Mouse (Mus musculus) layer of hippocampus, postnatal 10 days (tissue): ENCODE data around the gene Acbd6. TPM values are rescaled to one million over a fixed set of nuclear protein-coding genes. Genes with fewer than 3 reads are reported as not detected.

Source experiments
- DNase-seq, 2 experiments: peaks; one replicate each; pipeline ENCODE4 v3.0.0; 2021; ENCODE audit warnings: low spot score in 2 of 2
- total RNA-seq, 2 experiments: library from RNA; stranded (reverse); gene quantifications; 2 replicates each; pipeline ENCODE4 v1.2.3; 2021

Acbd6 gene
- total RNA-seq, 2 experiments from 2014 or later: 112 to 121 TPM

DNA sequence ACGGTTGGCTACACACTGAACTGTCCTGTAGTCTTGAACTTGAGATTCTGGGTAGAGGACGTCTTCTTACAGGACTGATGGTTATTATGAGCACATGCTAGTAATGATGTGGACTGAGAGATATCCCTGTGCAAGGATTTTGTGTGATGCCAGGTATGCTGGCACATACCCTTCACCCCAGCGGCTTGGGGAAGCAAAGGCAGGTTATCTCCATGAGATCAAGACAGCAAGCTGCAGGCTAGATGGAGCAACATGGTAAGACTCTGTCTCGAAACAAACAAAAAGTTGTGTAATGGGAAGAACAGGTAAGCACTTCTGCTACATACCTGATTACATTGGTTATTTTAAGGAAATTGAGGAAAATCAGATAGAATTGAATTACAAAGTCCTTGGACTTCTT lies 2.1 kb downstream of the Acbd6 start:
- no peak for DNase-seq

DNA sequence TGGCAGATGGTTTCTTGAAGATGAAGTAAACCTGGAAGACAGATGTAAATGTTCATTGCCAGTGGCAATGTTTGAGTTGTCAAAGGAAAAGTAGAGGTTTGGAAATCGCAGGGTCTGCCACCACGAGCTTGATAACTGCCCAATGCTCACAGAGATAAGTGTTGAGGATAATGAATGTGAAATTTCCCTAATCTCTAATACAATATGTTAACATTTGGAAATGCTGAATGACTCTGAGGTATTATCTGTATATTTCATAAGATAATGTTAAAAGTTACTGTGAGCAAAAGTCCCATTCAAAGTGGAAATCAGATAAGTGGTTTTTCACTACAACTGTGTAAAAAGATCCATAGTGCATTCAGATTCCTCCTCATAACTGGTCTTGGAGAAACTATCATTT lies 2.8 kb downstream of the Acbd6 start:
- DNase-seq: no peak

DNA sequence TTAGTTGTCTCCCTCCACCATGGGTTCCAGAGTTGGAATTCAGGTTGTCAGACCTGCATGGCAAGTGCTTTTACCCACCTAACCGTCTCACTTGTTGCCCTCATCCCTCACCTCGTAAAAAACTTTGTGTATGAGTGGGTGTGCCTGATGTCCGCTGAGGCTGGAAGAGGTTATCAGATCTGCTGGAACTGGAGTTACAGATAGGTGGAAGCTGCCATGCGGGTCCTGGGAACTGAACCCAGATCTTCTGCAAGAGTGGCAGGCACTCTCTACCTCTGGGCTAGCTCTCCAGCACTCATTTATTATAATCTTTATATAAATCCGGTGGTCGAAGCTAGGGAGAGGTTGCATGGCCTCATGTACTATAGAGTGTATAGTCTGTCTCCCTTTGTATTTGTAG lies 4.3 kb downstream of the Acbd6 start:
- no peak for DNase-seq

DNA sequence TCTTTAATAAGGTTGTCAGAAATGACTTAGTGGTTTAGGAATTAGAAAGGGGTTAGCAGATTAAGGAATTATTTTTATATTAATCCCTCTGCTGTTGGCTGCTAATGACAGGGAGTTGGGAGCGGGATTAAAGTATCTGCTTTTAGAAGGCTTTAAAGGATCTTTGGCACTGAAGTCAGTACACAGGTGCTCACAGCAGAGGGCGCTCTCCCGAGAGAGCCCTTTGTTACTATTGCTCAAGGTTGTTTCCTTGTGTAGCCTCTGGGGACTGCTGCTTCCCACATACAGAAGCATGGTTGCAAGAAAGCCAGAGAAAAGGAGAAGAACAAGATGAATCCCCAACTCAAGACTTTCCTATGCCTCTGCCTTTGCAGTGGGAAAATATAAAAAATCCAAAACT lies 6.8 kb downstream of the Acbd6 start:
- peak; percentile 22 to 33 for DNase-seq

DNA sequence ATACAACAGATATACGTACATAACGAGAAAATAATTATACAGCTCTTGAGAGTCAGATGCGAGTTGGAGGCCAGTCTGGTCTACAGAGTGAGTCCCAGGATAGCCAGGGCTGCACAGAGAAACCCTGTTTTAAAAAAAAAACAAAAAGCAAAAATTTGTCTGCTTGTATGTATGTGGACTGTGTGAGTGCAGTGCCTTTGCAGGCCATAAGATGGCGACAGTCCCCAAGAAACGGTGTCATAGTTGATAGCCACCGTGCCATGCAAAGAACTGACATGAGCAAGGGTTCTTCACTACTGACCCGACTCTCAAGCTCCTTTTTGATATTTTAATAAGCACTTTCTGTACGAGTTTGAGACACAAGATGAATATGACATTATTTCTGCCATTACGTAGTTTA lies 10.2 kb downstream of the Acbd6 start:
- no peak for DNase-seq

DNA sequence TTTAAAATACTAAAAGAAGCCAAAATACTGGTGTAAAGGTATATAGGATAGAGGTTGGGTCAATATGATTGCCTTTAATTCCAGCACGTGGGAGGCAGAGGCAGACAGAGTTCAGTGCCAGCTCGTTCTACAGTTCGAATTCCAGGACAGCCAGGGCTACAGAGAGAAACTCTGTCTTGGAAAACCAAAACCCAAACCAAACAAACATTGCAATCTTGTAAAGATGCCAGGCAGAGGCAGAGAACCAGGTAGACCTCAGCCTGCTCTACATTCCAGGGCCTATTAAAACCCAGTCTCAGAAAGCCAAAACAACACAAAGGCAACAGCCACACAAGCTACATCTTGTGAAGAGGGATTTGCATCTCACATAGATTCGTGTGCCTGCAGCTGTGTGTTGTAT lies 11.4 kb downstream of the Acbd6 start:
- DNase-seq: no peak

DNA sequence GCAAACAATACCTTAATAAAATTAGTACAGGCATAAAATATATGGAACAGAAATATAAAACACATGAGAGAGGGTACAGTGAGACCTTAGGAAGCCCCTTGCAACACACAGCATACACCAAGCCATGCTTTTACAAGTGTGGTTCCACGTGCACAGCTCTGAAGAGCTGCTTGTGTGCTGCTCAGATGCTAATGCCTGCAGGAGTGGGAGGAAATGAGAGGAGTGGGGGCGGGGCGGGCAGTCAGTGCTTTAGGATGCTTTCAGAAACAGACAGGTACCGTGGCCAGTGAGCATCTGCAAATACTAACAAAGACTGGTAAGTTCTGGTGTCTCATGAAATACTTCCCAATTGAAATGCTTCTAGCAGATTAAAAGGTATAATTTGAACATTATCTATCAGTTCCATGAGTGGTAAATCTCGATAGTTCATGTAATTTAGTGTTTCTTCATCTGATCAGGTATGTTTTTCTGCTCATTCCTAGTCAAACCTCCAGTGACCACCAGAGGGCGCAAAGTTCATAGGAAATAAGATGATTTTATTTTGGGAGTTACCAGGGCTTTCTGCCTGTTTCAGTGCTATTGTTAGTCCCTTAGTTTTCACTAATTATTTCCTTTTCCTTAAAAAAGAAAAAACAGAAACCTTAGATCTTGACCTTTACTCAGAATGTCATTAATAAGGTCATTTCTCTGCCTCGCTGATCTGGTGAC lies 17.2 kb downstream of the Acbd6 start:
- peak; percentile 87 for DNase-seq

DNA sequence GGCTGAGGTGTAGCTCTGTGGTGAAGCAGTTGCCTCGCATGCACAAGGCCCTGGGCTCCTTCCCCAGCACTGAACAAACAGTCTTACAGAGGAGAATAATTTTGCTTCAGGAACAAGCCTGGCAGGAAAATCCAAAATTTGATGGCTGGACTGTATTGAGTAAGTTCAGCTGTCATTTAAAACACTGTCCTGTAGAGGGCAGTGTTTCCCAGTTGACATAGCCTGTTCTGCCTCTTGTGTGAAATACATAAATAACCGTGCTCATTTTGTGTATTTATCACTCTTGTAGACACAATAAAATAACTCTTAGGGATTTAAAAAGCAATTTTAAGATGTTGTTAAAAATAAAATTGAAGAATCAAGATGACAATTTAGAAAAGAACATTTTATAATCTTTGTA lies 18.5 kb downstream of the Acbd6 start:
- peak; percentile 31 to 59 for DNase-seq

DNA sequence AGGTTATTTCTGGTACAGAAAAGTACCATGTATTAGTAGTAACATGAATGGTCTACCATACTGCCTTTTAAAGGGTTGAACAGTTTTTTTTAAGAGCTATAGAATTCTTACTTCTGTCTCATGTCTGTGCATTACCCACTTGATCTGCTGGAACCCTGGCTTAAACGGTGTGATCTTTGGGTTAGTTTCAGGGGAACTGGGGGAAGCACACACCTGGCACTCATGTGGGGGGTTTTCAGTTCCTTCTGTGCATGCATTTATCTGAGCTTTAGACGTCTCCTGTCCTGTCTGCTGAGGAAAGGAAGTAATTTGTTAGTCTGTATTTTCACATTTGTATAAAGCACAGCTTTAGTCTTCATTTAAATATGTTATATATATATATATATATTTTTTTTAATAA lies 19.4 kb downstream of the Acbd6 start:
- no peak for DNase-seq

DNA sequence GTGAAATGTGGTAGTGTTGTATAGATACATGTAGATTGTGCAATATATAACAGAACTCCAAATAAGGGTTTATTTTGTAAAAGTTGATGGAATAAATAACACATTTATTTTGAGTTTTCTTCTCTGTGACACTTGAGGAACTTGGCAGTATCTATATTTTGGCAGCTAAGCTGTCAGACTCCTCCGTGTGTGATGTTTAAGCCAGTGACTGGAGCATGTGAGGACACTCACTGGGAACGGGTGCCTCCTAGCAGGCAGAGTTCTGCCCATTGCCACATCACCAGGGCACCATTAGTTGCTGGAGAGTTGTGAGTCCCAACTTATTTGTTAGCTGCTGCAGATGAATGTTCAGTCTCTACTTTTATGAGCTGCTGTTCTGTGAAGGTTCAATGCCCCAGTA lies 30.0 kb downstream of the Acbd6 start:
- no peak for DNase-seq

DNA sequence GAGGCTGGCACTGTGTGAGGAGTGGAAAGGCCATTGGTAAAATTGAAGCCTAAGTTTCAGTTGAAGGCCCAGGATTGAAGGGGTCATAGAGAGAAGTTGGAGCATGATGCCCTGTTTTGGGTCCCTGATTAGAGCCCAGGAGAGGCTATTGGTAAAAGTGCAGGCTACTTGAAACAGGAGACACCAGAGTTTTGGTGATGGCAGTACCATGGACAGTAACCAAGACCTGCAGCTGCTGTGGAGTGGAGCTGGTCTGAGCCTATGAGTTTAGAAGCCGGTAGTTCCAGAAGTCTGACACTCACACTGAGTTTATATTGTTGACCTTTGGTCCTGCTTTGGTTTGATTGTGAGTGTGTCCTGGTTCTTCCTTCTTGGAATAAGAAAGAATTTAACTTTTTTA lies 36.2 kb downstream of the Acbd6 start:
- no peak for DNase-seq

DNA sequence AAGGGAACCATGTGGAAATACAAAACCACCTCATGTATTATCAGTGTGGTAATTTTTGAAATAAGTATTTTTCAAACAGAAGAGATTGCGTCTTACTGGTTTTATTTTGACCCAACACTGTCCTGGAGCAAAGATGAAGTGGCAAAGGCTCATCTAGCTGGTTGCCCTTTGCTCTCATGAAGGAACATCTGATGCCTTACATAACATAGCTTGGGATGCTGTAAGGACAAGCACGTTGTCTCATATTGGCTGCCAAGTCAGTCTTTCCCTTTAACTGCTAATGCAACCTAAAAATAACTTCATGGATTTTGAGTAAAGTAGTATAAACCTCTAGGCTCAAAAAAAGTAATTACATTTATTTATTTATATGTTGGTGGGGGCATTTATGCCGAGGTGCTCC lies 38.7 kb downstream of the Acbd6 start:
- DNase-seq: no peak

DNA sequence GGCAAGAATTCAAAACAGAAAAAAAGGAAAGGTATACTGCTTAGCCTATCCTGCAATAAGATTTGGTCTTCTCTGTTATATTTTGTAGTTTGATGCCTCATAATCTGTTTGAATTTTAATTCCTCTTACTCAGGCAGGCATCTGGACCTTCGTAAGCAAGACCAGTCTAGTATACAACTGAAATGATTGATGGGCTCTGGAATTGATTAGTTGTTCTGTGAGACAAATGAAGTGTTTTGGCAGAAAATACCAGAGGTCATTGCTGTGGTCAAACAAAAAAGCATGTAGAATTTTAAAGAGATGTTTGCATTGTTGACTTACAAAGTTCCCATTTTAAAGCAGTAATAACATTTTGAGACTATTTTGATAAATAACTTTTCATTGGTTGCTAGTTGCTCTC lies 46.8 kb downstream of the Acbd6 start:
- DNase-seq: no peak

DNA sequence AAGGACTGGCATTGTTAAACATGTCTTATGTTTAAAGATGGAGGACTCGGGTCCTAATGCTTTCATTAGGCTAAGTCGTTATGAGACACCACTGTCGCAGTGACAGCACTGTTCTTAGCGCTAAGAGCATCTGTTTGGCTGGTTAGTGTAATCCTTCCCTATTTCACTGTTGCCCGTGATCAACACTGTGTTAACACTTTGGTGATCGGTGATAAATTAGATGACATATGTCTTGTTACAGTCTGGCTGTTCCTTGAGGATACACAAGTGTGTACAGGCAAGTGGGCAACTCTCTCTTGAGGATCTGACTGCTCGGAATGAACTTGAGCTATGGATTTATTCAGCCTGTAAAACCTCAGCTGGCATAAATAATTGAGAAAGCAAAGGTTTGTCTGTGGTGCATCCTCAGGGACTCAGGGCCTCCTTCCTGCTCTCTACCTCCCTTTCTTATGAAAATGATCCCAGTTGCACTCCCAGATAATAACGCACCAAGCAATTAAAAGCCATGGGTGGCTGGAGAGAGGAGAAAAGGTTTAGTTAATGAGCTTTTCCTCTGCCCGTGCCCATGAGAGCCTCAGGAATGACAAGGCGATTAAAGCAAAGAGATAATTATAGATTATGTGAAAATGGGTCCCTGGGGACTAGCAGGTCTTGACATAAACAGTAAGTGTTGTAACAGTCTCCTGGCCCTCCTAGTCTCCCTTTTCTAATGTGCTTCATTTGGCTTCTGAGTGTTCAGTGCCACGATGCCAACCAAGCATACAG lies 47.7 kb downstream of the Acbd6 start:
- DNase-seq: no peak

DNA sequence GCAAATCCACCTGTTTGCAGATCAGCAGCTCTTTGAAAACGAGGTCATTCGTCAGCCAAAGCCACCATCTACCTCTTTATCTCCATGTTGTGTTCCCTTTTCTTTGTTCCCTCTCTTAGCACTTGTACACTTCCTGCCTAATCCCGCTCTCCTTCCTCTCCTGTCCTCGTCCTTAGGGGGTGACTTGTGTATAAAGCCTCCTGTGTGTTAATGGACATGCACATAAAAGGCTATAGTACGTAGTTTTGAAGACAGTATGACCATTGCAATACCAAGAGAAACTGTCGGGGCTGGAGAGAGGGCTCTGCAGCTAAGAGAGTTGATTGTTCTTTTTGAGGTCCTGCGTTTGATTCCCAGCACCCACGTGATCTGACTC lies 48.2 kb downstream of the Acbd6 start:
- no peak for DNase-seq

DNA sequence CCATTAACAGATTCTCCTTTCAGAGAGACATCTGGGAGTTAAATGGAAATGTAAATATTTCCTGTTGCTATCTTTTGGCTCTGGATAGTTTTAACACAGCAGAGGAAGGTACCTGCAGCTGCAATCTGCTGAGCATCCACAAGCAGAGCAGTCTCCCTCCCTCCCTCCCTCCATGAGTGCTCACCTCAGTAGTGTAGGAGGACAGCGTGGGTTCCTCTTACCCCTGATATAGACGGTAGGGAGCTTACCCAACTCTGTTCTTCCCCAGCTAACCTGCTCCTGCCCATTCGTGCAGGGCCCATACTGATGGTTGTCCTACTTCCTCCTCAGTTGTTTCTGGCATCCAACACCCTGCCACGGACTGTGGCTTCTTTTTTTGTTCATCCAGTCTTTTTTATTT lies 50.6 kb downstream of the Acbd6 start:
- no peak for DNase-seq

DNA sequence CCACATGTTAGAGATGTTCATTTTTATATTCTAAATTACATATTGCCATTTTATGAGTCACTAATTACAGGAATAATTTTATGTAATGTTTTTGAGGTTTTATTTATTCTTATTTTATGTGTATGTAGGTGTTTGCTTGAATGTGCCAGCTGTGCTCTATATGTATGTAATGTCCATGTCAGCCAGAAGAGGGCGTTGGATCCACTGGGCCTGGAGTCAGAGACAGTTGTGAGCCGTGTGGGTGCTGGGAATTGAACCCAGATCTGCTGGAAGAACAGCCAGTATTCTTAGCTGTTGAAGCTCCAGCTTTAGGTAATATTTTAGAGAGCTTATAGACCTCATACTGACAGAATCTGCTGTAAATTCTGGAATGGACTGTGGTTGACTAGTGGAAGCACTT lies 56.5 kb downstream of the Acbd6 start:
- DNase-seq: no peak

DNA sequence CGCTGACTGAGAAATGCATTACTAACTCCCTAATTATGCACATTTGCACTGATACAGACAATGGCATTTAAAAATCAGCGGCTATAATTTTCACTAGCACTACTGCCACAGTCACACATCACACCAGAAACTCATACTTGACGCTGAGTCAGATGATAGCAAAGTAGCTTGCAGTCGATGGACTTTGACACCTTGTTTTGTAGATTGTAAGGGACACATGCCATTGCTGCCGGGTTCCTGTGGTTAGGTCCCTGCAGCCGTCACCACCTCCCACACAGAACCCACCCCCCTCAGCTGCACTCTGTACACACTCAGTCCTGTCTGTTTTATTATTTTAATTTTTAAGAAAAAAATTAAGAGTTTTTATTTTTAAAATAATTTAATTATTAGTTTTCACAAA lies 63.2 kb downstream of the Acbd6 start:
- no peak for DNase-seq

DNA sequence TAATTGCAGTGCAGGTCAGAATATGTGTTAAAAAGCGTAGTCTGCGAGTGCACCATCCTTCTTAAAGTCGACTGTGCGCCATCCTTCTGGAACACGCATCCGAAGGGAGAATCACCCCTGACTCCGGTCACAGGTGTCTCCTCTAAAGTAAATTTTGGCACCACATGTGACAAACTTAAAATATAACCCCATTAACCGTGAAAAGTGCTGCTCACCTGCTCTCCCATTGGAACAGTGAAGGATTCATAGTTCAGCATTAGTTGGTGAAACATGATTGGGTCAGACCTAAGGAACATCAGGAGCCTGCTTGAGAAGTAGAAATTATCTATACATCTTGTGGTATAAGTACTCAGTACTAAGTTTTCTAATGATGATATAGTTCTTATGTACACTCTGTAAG lies 65.3 kb downstream of the Acbd6 start:
- no peak for DNase-seq

DNA sequence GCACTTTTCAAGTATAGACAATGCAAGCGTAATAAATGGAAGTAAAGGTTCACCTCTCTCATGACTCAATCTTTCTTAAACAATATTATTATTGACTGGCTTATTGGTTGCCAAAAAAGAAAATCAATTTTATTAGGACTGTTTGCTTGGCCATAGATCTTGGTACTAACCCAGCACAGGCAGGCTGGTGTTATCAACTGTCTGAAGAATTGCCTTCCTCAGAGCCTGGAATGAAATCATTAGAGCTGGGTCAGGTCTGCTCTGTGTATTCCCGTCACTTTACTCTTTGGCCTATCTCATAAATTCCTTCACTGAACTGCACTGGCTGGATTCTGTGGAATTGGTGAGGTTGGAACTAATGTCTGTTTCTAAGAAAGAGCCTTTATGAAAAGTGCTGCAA lies 69.8 kb downstream of the Acbd6 start:
- no peak for DNase-seq

DNA sequence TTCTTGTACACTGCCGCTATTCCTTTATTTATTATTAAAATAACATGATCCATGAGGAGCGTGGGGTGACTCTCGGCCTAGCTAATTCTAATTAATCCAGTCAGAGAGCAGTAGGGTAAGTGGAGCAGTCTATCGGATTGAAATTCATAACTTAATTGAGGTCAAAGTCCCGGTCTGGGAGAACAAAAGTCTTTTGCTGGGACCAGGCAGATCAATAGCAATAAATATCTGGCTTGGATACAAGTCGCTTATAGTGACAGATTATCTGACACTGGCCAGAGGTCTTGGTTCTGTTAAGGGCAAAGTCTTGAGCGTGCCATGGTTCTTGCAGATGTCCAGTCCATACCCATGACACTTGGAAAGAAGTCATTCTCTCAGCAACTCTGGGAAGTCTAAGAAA lies 78.7 kb downstream of the Acbd6 start:
- DNase-seq: no peak

DNA sequence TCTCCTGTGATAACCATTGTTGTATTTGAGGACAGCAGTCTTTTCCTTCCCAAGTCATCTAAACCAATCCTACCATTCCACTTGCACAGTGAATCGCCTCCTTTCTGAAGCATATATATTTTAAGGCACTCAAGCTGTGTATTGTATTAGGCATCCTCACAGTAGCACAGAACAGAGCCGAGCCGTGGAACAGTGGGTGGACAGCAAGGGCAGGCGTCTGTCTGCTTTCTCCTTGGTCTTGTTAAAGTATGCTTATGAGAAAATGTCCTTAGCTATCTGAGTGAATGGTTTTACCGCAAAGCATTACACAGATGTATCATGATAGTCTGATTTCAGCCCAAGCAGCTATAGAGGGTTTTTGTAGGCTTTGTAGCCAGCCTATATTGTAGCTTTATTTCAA lies 87.9 kb downstream of the Acbd6 start:
- no peak for DNase-seq
